Mouse (Mus musculus): ENCODE measurements around the gene Ech1. TPM values are rescaled to one million over a fixed set of nuclear protein-coding genes. Genes with fewer than 3 reads are reported as not detected.

The Ech1 gene
- total and polyA plus RNA-seq, 3 experiments, result 74.7 to 99.5 TPM; not detected in 1

DNA sequence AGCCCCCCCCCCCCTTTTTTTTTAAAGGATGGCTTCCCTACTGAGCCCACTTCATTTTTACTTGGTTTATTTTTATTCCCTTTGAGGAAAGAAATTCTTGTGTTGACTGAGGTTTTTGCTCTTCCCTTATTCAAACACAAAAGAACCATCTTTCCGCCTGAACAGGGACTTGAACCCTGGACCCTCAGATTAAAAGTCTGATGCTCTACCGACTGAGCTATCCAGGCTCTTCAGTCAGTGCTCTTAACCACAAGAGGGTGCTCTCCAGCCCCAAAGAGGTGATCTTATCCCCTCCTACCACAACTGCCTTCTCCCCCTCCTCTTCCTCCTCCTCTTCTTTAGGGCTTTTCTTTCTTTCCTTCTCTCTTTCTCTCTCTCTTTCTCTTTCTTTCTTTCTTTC, 31.2 kb upstream of the Ech1 start:
- DNase-seq (ENCODE audit: low read depth, low spot score), result peak; percentile 87
- Histone ChIP-seq H3K27me3 (ENCODE audit: control insufficient read depth in 1 of 2, insufficient read depth in 2 of 2, low read length in 2 of 2) (no peaks in the 10 kb centered on the region), H3K27ac (ENCODE audit: control insufficient read depth, low read depth, low read length) (no peak overlapping the region), H3K36me3 (ENCODE audit: control insufficient read depth in 1 of 2, insufficient read depth in 2 of 2, low read length in 2 of 2) (no peaks in the 10 kb centered on the region), H3K9ac (ENCODE audit: control insufficient read depth, low read depth, low read length, poor library complexity, severe bottlenecking) (no peak overlapping the region), H3K4me3 (ENCODE audit: control insufficient read depth in 1 of 2, insufficient read depth in 1 of 2, low read depth in 2 of 2, low read length in 2 of 2) (no peak overlapping the region), H3K9me3 (replicated peaks; ENCODE audit: insufficient read depth, low read length) (no peaks in the 10 kb centered on the region), H3K79me2 (ENCODE audit: control insufficient read depth, insufficient read depth, low read length, poor library complexity) (peaks cover 9% of the 10 kb centered on the region; the same call in 1 of the 2 replicates), H3K4me1 (ENCODE audit: control insufficient read depth in 1 of 2, insufficient read depth in 2 of 2, low read length in 2 of 2) (peaks cover 0 to 7% of the 10 kb centered on the region in 2 experiments; a peak in 2 of 4 replicates)
- TF ChIP-seq ZC3H11A (IDR thresholded peaks at IDR 0.05; ENCODE audit: low read depth, low read length) (peak; percentile 43; the same call in 1 of the 2 replicates), POLR2AphosphoS2 (IDR thresholded peaks at IDR 0.05; ENCODE audit: low read length) (no peak), EP300 (IDR thresholded peaks at IDR 0.05; ENCODE audit: low read depth in 1 of 2, low read length in 2 of 2) (no peak), CHD1 (IDR thresholded peaks at IDR 0.05; ENCODE audit: low read depth, low read length) (no peak), KAT2A (conservative IDR thresholded peaks at IDR 0.05; ENCODE audit: low read depth, low read length) (no peak), MAFK (IDR thresholded peaks at IDR 0.05; ENCODE audit: borderline replicate concordance, low read depth, low read length) (peak; percentile 91), ETS1 (IDR thresholded peaks at IDR 0.05; ENCODE audit: low read depth, low read length) (no peak), MYC (IDR thresholded peaks at IDR 0.05; ENCODE audit: low read depth, low read length) (no peak), GATA1 (IDR thresholded peaks at IDR 0.05; ENCODE audit: low read depth, low read length) (peak; percentile 48; the same call in 1 of the 2 replicates), UBTF (IDR thresholded peaks at IDR 0.05; ENCODE audit: borderline replicate concordance, insufficient read depth, low read depth, low read length) (no peak), USF2 (IDR thresholded peaks at IDR 0.05; ENCODE audit: borderline replicate concordance in 1 of 2, insufficient read depth in 1 of 2, low read depth in 1 of 2, low read length in 2 of 2) (no peak), ZMIZ1 (IDR thresholded peaks at IDR 0.05; ENCODE audit: low read depth, low read length) (no peak), SIN3A (IDR thresholded peaks at IDR 0.05; ENCODE audit: low read length) (peak; percentile 23; the same call in 1 of the 2 replicates), E2F4 (IDR thresholded peaks at IDR 0.05; ENCODE audit: borderline replicate concordance, low read depth, low read length) (no peak), ELF1 (IDR thresholded peaks at IDR 0.05; ENCODE audit: low read depth, low read length) (peak; percentile 52; the same call in 1 of the 2 replicates), USF1 (IDR thresholded peaks at IDR 0.05; ENCODE audit: low read depth, low read length) (no peak), ZKSCAN1 (IDR thresholded peaks at IDR 0.05; ENCODE audit: low read depth, low read length) (no peak), POLR2A (IDR thresholded peaks at IDR 0.05; ENCODE audit: control insufficient read depth in 1 of 2, insufficient read depth in 1 of 2, low read depth in 1 of 2, low read length in 2 of 2, poor library complexity in 1 of 2) (no peak), TCF12 (IDR thresholded peaks at IDR 0.05; ENCODE audit: low read depth, low read length) (no peak), MEF2A (IDR thresholded peaks at IDR 0.05; ENCODE audit: extremely low read depth, insufficient replicate concordance, low read depth, low read length, poor library complexity, severe bottlenecking) (no peak), JUND (IDR thresholded peaks at IDR 0.05; ENCODE audit: low read depth, low read length) (no peak), BHLHE40 (IDR thresholded peaks at IDR 0.05; ENCODE audit: borderline replicate concordance, low read depth, low read length) (no peak), TAL1 (IDR thresholded peaks at IDR 0.05; ENCODE audit: low read length) (no peak), RCOR1 (IDR thresholded peaks at IDR 0.05; ENCODE audit: low read depth, low read length) (no peak), MAX (IDR thresholded peaks at IDR 0.05; ENCODE audit: low read length) (no peak), MXI1 (IDR thresholded peaks at IDR 0.05; ENCODE audit: low read depth, low read length) (no peak), NELFE (IDR thresholded peaks at IDR 0.05; ENCODE audit: low read depth, low read length) (no peak), MYB (IDR thresholded peaks at IDR 0.05; ENCODE audit: low read depth, low read length) (no peak), ZNF384 (IDR thresholded peaks at IDR 0.05; ENCODE audit: low read depth, low read length) (no peak), MAZ (IDR thresholded peaks at IDR 0.05; ENCODE audit: low read depth, low read length) (no peak; the same call in 1 of the 2 replicates), GABPA (IDR thresholded peaks at IDR 0.05; ENCODE audit: low read depth, low read length) (no peak), NRF1 (IDR thresholded peaks at IDR 0.05; ENCODE audit: insufficient read depth, low read depth, low read length, poor library complexity, severe bottlenecking) (no peak), POLR2AphosphoS5 (IDR thresholded peaks at IDR 0.05; ENCODE audit: borderline replicate concordance, low read depth, low read length) (no peak), CHD2 (IDR thresholded peaks at IDR 0.05; ENCODE audit: low read length) (no peak), RAD21 (IDR thresholded peaks at IDR 0.05; ENCODE audit: low read depth, low read length) (peak; percentile 35), SMC3 (IDR thresholded peaks at IDR 0.05; ENCODE audit: low read depth, low read length) (peak; percentile 60), TBP (IDR thresholded peaks at IDR 0.05; ENCODE audit: low read depth, low read length) (peak; percentile 99), HCFC1 (IDR thresholded peaks at IDR 0.05; ENCODE audit: low read depth, low read length) (no peak)
